Mouse (Mus musculus): ENCODE data around the gene Mfng.

DNA sequence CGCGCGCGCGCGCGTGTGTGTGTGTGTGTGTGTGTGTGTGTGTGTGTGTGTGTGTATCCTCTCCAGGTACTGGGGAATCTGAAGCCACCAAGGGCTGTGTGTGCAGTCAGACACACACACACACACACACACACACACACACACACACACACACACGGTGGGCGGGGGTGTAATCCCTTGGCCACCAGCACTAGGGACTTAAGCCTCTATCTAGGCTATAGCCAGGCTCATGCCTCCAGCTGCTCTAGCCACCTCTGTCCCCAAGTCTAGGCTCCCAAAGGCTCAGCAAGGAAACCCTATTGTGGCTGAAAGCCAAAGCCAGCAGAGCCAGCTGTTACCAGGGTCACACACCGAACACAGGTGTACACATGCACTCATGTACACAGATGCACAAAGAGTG, 30.4 kb downstream of the Mfng start:
- TF ChIP-seq POLR2A (IDR thresholded peaks at IDR 0.05; ENCODE audit: borderline replicate concordance, control insufficient read depth, low read depth, low read length) (no peak), CTCF (IDR thresholded peaks at IDR 0.05; ENCODE audit: control insufficient read depth, insufficient read depth, low read length) (no peak)

Data from bone marrow, adult 2 months (tissue).